ENCODE assay signal across 8 mouse cellular contexts in the genomic region with DNA sequence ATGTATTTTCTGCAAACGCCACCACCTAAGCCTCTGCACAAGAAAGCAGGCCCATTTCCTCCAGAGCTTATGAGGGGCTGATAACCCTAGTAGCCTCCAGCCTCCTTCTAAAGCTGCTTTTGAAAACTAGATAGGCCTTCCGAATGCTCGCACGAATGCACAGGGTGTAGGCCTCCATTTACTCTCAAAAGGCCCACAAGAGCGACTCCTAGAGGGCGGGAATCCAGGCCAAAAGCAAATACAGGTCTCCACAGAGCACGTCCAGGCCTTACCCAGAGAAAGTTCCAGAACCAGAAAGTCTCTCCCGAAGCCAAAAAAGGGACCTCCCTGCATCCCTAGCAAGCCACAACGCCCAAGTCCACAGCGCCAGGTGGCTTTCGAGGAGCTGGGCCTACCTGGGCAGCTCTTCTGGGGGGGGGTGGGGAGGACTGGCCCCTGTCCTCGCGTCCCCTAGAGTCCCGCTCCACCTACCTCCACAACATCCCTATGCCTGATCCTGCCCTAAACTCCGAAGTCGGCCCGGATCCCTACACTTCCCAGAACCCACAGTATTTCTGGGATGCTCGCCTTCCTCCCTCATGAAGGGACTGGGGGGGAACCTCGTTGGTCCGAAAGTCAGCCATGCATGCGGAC. TPM values are rescaled to one million over a fixed set of nuclear protein-coding genes. Genes with fewer than 3 reads are reported as not detected.
A peak's percentile ranks its signal among the peaks of the same experiment; 100 is the strongest.
DNase-seq lines count a peak whose midpoint lies in the region; ATAC-seq and TF ChIP-seq lines count a peak whose summit lies in the region.

No protein-coding gene starts in this region.

- peak overlapping the region; percentile 60 for H3K9ac ChIP-seq in forebrain, embryonic 14.5 days (ENCODE audit: low read length)
- H3K9ac ChIP-seq in hindbrain, embryonic 15.5 days = peak overlapping the region; percentile 20
- peak overlapping the region; percentile 65 for H3K9ac ChIP-seq in liver, adult 2 months (ENCODE audit: low read depth, low read length)
- peak overlapping the region; percentile 60 for H3K9ac ChIP-seq in midbrain, embryonic 16.5 days (ENCODE audit: low read depth, low read length)

- no peaks in the 10 kb centered on the region for H3K79me2 ChIP-seq in liver, adult 2 months (ENCODE audit: control insufficient read depth, insufficient read depth, low read length)

- TF ChIP-seq POLR2A in liver, adult 2 months (IDR thresholded peaks at IDR 0.05; ENCODE audit: extremely low read depth, insufficient read depth, low read length) = 0 out of 2 replicates have a peak, but pooled peaks have one; percentile 78

- H3K4me2 ChIP-seq in forebrain, embryonic 14.5 days (ENCODE audit: low read length) = peak overlapping the region; percentile 64
- H3K4me2 ChIP-seq in hindbrain, embryonic 15.5 days = peak overlapping the region; percentile 58
- peak overlapping the region; percentile 71 for H3K4me2 ChIP-seq in midbrain, embryonic 16.5 days (ENCODE audit: low read length)

- TF ChIP-seq CTCF in liver, adult 2 months (IDR thresholded peaks at IDR 0.05; ENCODE audit: low read depth, low read length) = peak; percentile 27; the same call in 1 of the 2 replicates

- H3K4me1 ChIP-seq in forebrain, embryonic 14.5 days (ENCODE audit: control insufficient read depth, insufficient read depth, low read length) = peaks cover 10% of the 10 kb centered on the region; the same call in 1 of the 2 replicates
- peaks cover 29% of the 10 kb centered on the region for H3K4me1 ChIP-seq in hindbrain, embryonic 15.5 days (replicated peaks)
- peaks cover 14% of the 10 kb centered on the region for H3K4me1 ChIP-seq in liver, adult 2 months (ENCODE audit: control insufficient read depth, insufficient read depth, low read length)
- H3K4me1 ChIP-seq in midbrain, embryonic 16.5 days (ENCODE audit: control insufficient read depth, insufficient read depth, low read length) = peaks cover 16% of the 10 kb centered on the region

- H3K4me3 ChIP-seq in forebrain, embryonic 14.5 days (ENCODE audit: low read depth, low read length) = peak overlapping the region; percentile 44
- H3K4me3 ChIP-seq in hindbrain, embryonic 15.5 days = peak overlapping the region; percentile 54
- H3K4me3 ChIP-seq in liver, adult 2 months (ENCODE audit: insufficient read depth, low read depth, low read length) = peak overlapping the region; percentile 67
- peak overlapping the region; percentile 54 for H3K4me3 ChIP-seq in midbrain, embryonic 16.5 days (ENCODE audit: low read depth, low read length)

- H3K27me3 ChIP-seq in forebrain, embryonic 14.5 days (replicated peaks; ENCODE audit: control insufficient read depth, insufficient read depth, low read length) = no peaks in the 10 kb centered on the region
- H3K27me3 ChIP-seq in hindbrain, embryonic 15.5 days = no peaks in the 10 kb centered on the region
- H3K27me3 ChIP-seq in liver, adult 2 months (ENCODE audit: control insufficient read depth, insufficient read depth, low read length) = no peaks in the 10 kb centered on the region
- H3K27me3 ChIP-seq in midbrain, embryonic 16.5 days (ENCODE audit: control insufficient read depth, insufficient read depth, low read depth, low read length) = no peaks in the 10 kb centered on the region

- DNase-seq in ovary, postnatal 36 days (ENCODE audit: low spot score) = peak; percentile 43
- DNase-seq in ovary, postnatal 10 days (ENCODE audit: low spot score) = no peak
- DNase-seq in cerebellum, adult 11 months = peak; percentile 22
- DNase-seq in forebrain, embryonic 14.5 days (ENCODE audit: low spot score) = no peak
- peak; percentile 69 for DNase-seq in liver, adult 2 months (ENCODE audit: extremely low read depth, low read depth, low spot score)
- DNase-seq in thymus, adult 18-20 months = peak; percentile 12 to 46

- H3K9me3 ChIP-seq in forebrain, embryonic 14.5 days (replicated peaks; ENCODE audit: control insufficient read depth, low read length) = no peaks in the 10 kb centered on the region
- no peaks in the 10 kb centered on the region for H3K9me3 ChIP-seq in hindbrain, embryonic 15.5 days
- no peaks in the 10 kb centered on the region for H3K9me3 ChIP-seq in midbrain, embryonic 16.5 days (replicated peaks; ENCODE audit: control insufficient read depth, low read length, poor library complexity, severe bottlenecking)

- 35% methylated on average over 21 of the region's 21 CpGs for WGBS in forebrain, embryonic 14.5 days
- 29% methylated on average over 21 of the region's 21 CpGs for WGBS in hindbrain, embryonic 15.5 days
- 1% methylated on average over 20 of the region's 21 CpGs for WGBS in liver, adult 2 months
- 28% methylated on average over 21 of the region's 21 CpGs for WGBS in midbrain, embryonic 16.5 days

- 0 out of 2 replicates have a peak overlapping the region, but pooled peaks have one; percentile 3 for H3K27ac ChIP-seq in forebrain, embryonic 14.5 days (ENCODE audit: low read depth, low read length)
- H3K27ac ChIP-seq in hindbrain, embryonic 15.5 days (replicated peaks) = peak overlapping the region; percentile 83
- H3K27ac ChIP-seq in liver, adult 2 months (replicated peaks; ENCODE audit: insufficient read depth, low read depth, low read length) = peak overlapping the region; percentile 69
- peak overlapping the region; percentile 42; the same call in 1 of the 2 replicates for H3K27ac ChIP-seq in midbrain, embryonic 16.5 days (ENCODE audit: low read length)

- peaks cover 3% of the 10 kb centered on the region; the same call in 1 of the 2 replicates for H3K36me3 ChIP-seq in forebrain, embryonic 14.5 days (ENCODE audit: control insufficient read depth, insufficient read depth, low read length)
- H3K36me3 ChIP-seq in hindbrain, embryonic 15.5 days = 0 out of 2 replicates have a peak, but pooled peaks cover 3% of the 10 kb centered on the region
- peaks cover 12% of the 10 kb centered on the region for H3K36me3 ChIP-seq in liver, adult 2 months (ENCODE audit: control insufficient read depth, insufficient read depth, low read length)
- H3K36me3 ChIP-seq in midbrain, embryonic 16.5 days (ENCODE audit: control insufficient read depth, insufficient read depth, low read length) = no peaks in the 10 kb centered on the region

- no peak; the same call in none of the 2 replicates for ATAC-seq in forebrain, embryonic 14.5 days
- ATAC-seq in hindbrain, embryonic 15.5 days (ENCODE audit: low FRiP score, low read depth) = 0 out of 2 replicates have a peak, but pooled peaks have one; percentile 0
- ATAC-seq in midbrain, embryonic 16.5 days = peak; percentile 54; the same call in 1 of the 2 replicates

RNA-seq across cellular contexts. Expression of a gene that starts 0.4 kb away (rescaled TPM):
- polyA plus RNA-seq in forebrain, embryonic 14.5 days (2014; fragmentation: Nextera tagmentation; extraction: Ambion mirVana) = 113 and 119 TPM in 2 replicates
- 134 and 137 TPM in 2 replicates for polyA plus RNA-seq in hindbrain, embryonic 15.5 days (2015; fragmentation: Nextera tagmentation; extraction: Ambion mirVana)
- 154 and 168 TPM in 2 replicates for total RNA-seq in liver, adult 2 months (2014; rRNA removed)
- polyA plus RNA-seq in liver, adult 2 months (2012; rRNA removed) = 69.8 and 85.5 TPM in 2 replicates
- 123 and 130 TPM in 2 replicates for polyA plus RNA-seq in midbrain, embryonic 16.5 days (2015; fragmentation: Nextera tagmentation; extraction: Ambion mirVana)

RNA-seq across cellular contexts. Expression of a gene that starts 0.8 kb away (rescaled TPM):
- polyA plus RNA-seq in forebrain, embryonic 14.5 days (2014; fragmentation: Nextera tagmentation; extraction: Ambion mirVana) = 7.3 and 9.1 TPM in 2 replicates
- polyA plus RNA-seq in hindbrain, embryonic 15.5 days (2015; fragmentation: Nextera tagmentation; extraction: Ambion mirVana) = 12.9 and 13.9 TPM in 2 replicates
- 8.6 and 9.3 TPM in 2 replicates for total RNA-seq in liver, adult 2 months (2014; rRNA removed)
- polyA plus RNA-seq in liver, adult 2 months (2012; rRNA removed) = 24.3 and 26.2 TPM in 2 replicates
- polyA plus RNA-seq in midbrain, embryonic 16.5 days (2015; fragmentation: Nextera tagmentation; extraction: Ambion mirVana) = 10.4 and 11.1 TPM in 2 replicates

RNA-seq across cellular contexts. Expression of a gene that starts 41.3 kb away (rescaled TPM):
- 0.08 and 0.11 TPM in 2 replicates for polyA plus RNA-seq in forebrain, embryonic 14.5 days (2014; fragmentation: Nextera tagmentation; extraction: Ambion mirVana)
- polyA plus RNA-seq in hindbrain, embryonic 15.5 days (2015; fragmentation: Nextera tagmentation; extraction: Ambion mirVana) = 0.79 and 1.1 TPM in 2 replicates
- total RNA-seq in liver, adult 2 months (2014; rRNA removed) = 0.07 and 0.09 TPM in 2 replicates
- 0.15 and 0.20 TPM in 2 replicates for polyA plus RNA-seq in liver, adult 2 months (2012; rRNA removed)
- polyA plus RNA-seq in midbrain, embryonic 16.5 days (2015; fragmentation: Nextera tagmentation; extraction: Ambion mirVana) = 0.25 and 0.40 TPM in 2 replicates

RNA-seq across cellular contexts. Expression of a gene that starts 42.6 kb away (rescaled TPM):
- 6.2 and 6.8 TPM in 2 replicates for polyA plus RNA-seq in forebrain, embryonic 14.5 days (2014; fragmentation: Nextera tagmentation; extraction: Ambion mirVana)
- polyA plus RNA-seq in hindbrain, embryonic 15.5 days (2015; fragmentation: Nextera tagmentation; extraction: Ambion mirVana) = 6.7 and 7.0 TPM in 2 replicates
- total RNA-seq in liver, adult 2 months (2014; rRNA removed) = 1.0 and 2.6 TPM in 2 replicates
- 2.3 and 5.2 TPM in 2 replicates for polyA plus RNA-seq in liver, adult 2 months (2012; rRNA removed)
- polyA plus RNA-seq in midbrain, embryonic 16.5 days (2015; fragmentation: Nextera tagmentation; extraction: Ambion mirVana) = 6.6 and 7.3 TPM in 2 replicates

RNA-seq across cellular contexts. Expression of a gene that starts 55.7 kb away (rescaled TPM):
- 116 and 118 TPM in 2 replicates for polyA plus RNA-seq in forebrain, embryonic 14.5 days (2014; fragmentation: Nextera tagmentation; extraction: Ambion mirVana)
- polyA plus RNA-seq in hindbrain, embryonic 15.5 days (2015; fragmentation: Nextera tagmentation; extraction: Ambion mirVana) = 162 and 175 TPM in 2 replicates
- not detected in 2 replicates for total RNA-seq in liver, adult 2 months (2014; rRNA removed)
- 0.07 TPM in 1 of 2 replicates, not detected in the other for polyA plus RNA-seq in liver, adult 2 months (2012; rRNA removed)
- polyA plus RNA-seq in midbrain, embryonic 16.5 days (2015; fragmentation: Nextera tagmentation; extraction: Ambion mirVana) = 197 and 208 TPM in 2 replicates

Comparison
In these comparisons a context has a peak if more than half of its experiments do, and no peak if none do; other contexts are left out.
1. DNase-seq: peak in ovary, postnatal 36 days (single experiment), cerebellum, adult 11 months (single experiment), liver, adult 2 months (single experiment) and thymus, adult 18-20 months (2 of 2); none in ovary, postnatal 10 days (single experiment) and forebrain, embryonic 14.5 days (single experiment).
2. H3K27ac ChIP-seq: peak in every context shown above with its lines; median percentile 83 in hindbrain, embryonic 15.5 days; 69 in liver, adult 2 months; 42 in midbrain, embryonic 16.5 days; 3 in forebrain, embryonic 14.5 days.
3. Peak in every context shown above with its lines, with median percentiles within 50 percentile points of each other: H3K4me2 ChIP-seq, H3K4me3 ChIP-seq and H3K9ac ChIP-seq.